Mouse (Mus musculus): ENCODE results near the gene Met. TPM values are rescaled to one million over a fixed set of nuclear protein-coding genes. Genes with fewer than 3 reads are reported as not detected.

The Met gene
- polyA plus RNA-seq, 1 experiment from 2014 or later = 5.4 TPM

DNA sequence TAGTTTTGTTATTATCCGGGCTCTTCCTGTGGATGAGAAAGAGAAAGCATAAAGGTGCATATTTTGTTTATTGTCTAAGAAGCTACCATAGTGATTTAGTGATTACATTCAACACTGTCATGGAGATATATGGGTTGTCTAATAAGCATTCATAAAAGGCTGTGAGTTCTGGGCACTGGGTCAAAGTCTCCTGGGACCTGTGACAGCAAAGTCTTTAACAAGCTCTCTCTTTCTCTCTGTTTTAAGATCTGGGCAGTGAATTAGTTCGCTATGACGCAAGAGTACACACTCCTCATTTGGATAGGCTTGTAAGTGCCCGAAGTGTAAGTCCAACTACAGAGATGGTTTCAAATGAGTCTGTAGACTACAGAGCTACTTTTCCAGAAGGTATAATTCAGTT lies 85.2 kb downstream of the Met start:
- DNase-seq (ENCODE audit: low spot score) (no peak), ATAC-seq (ENCODE audit: insufficient read depth, low FRiP score, low TSS enrichment) (no peak)
- H3K4me3 ChIP-seq (ENCODE audit: low read depth, low read length) = no peak overlapping the region
- 83% methylated on average over 4 of the region's 4 CpGs for WGBS
- no peaks in the 10 kb centered on the region for H3K9me3 ChIP-seq (ENCODE audit: control insufficient read depth, low read length)
- H3K4me2 ChIP-seq (ENCODE audit: low read depth) = no peak overlapping the region
- H3K9ac ChIP-seq (ENCODE audit: low read length) = no peak overlapping the region
- peaks cover 11% of the 10 kb centered on the region; the same call in 1 of the 2 replicates for H3K4me1 ChIP-seq (ENCODE audit: control insufficient read depth, insufficient read depth, low read length)
- no peaks in the 10 kb centered on the region for H3K27me3 ChIP-seq (ENCODE audit: control insufficient read depth, insufficient read depth, low read length)
- no peaks in the 10 kb centered on the region for H3K36me3 ChIP-seq (ENCODE audit: control insufficient read depth, insufficient read depth, low read length)
- no peak overlapping the region for H3K27ac ChIP-seq (ENCODE audit: low read depth, low read length)

DNA sequence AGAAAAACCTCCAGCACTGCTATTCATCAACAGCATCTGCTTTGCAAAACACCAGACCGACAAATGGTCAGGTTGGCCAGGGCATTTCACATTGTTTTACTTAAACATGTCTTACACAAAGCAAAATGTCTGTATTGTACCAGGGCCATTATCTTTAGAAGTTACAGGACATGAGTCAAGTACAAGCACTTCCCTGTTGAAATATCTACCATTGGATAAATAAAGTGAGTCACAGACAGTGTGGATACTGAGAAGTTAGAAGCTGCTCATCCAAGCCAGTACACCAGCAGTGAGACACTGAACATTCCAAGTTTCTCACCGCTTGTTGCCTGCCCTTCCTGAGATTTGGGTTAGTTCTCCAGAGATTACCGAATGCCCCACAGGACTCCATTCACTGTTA lies 86.0 kb downstream of the Met start:
- H3K9ac ChIP-seq (ENCODE audit: low read length) = no peak overlapping the region
- ATAC-seq (ENCODE audit: insufficient read depth, low FRiP score, low TSS enrichment) (no peak), DNase-seq (ENCODE audit: low spot score) (no peak)
- 83% methylated on average over 3 of the region's 3 CpGs for WGBS
- H3K4me1 ChIP-seq (ENCODE audit: control insufficient read depth, insufficient read depth, low read length) = peaks cover 11% of the 10 kb centered on the region; the same call in 1 of the 2 replicates
- H3K36me3 ChIP-seq (ENCODE audit: control insufficient read depth, insufficient read depth, low read length) = no peaks in the 10 kb centered on the region
- H3K4me3 ChIP-seq (ENCODE audit: low read depth, low read length) = no peak overlapping the region
- H3K27me3 ChIP-seq (ENCODE audit: control insufficient read depth, insufficient read depth, low read length) = no peaks in the 10 kb centered on the region
- H3K4me2 ChIP-seq (ENCODE audit: low read depth) = no peak overlapping the region
- H3K27ac ChIP-seq (ENCODE audit: low read depth, low read length) = no peak overlapping the region
- no peaks in the 10 kb centered on the region for H3K9me3 ChIP-seq (ENCODE audit: control insufficient read depth, low read length)

DNA sequence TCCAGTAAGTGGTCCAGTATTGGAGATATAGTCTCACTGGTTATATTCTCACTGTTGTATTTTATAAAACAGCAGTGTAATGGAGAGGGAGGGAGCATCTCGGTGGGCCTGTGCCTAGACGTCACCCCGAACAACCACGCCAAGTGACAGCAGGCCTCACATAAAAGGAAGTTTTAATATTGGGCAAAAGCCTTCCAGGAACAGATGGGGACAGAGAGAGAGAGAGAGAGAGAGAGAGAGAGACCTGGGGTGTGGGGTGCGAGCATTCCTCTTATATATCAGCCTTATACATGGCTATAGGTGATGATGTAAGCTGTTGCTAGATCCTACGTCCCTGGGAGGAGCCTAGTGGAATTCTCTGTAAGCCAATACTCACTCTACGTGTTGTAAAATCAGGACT lies 90.7 kb downstream of the Met start:
- no peak overlapping the region for H3K27ac ChIP-seq (ENCODE audit: low read depth, low read length)
- H3K4me1 ChIP-seq (ENCODE audit: control insufficient read depth, insufficient read depth, low read length) = no peaks in the 10 kb centered on the region
- 81% methylated on average over 7 of the region's 7 CpGs for WGBS
- ATAC-seq (ENCODE audit: insufficient read depth, low FRiP score, low TSS enrichment) (no peak), DNase-seq (ENCODE audit: low spot score) (no peak)
- H3K9ac ChIP-seq (ENCODE audit: low read length) = no peak overlapping the region
- no peaks in the 10 kb centered on the region for H3K27me3 ChIP-seq (ENCODE audit: control insufficient read depth, insufficient read depth, low read length)
- no peak overlapping the region for H3K4me2 ChIP-seq (ENCODE audit: low read depth)
- no peaks in the 10 kb centered on the region for H3K36me3 ChIP-seq (ENCODE audit: control insufficient read depth, insufficient read depth, low read length)
- H3K9me3 ChIP-seq (ENCODE audit: control insufficient read depth, low read length) = no peaks in the 10 kb centered on the region
- no peak overlapping the region for H3K4me3 ChIP-seq (ENCODE audit: low read depth, low read length)

- no peaks in the 10 kb centered on the region for H3K36me3 ChIP-seq (ENCODE audit: control insufficient read depth, insufficient read depth, low read length)
- H3K27me3 ChIP-seq (ENCODE audit: control insufficient read depth, insufficient read depth, low read length) = no peaks in the 10 kb centered on the region
- no peak overlapping the region for H3K27ac ChIP-seq (ENCODE audit: low read depth, low read length)
- ATAC-seq (ENCODE audit: insufficient read depth, low FRiP score, low TSS enrichment) = no peak
- H3K4me3 ChIP-seq (ENCODE audit: low read depth, low read length) = no peak overlapping the region
- no peak overlapping the region for H3K4me2 ChIP-seq (ENCODE audit: low read depth)
- no peaks in the 10 kb centered on the region for H3K9me3 ChIP-seq (ENCODE audit: control insufficient read depth, low read length)
- 37% methylated on average over 3 of the region's 3 CpGs for WGBS
- no peak for DNase-seq (ENCODE audit: low spot score)
- no peak overlapping the region for H3K9ac ChIP-seq (ENCODE audit: low read length)
- no peaks in the 10 kb centered on the region for H3K4me1 ChIP-seq (ENCODE audit: control insufficient read depth, insufficient read depth, low read length)
Measured at GRCm38 (mm10) chr6:17554757-17555156, 91.2 kb downstream of the Met start.

DNA sequence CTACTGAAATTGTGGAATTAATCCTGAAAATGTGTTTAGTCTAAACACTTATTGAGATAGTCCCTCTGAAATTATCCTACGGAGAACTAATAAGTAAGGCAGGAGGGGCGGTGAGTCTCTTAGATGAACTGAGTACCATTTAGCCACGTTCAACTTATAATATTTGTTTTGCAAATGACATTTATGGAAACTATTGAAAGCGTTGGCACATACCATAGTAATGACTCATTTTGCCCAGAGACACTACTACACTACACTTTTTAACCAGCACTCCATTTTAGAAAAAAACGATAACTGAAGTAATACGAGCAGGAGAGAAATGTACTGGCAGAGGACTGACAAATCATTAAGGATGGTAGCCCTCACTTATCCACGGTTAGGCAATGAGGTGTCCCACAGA lies 92.1 kb downstream of the Met start:
- Histone ChIP-seq H3K27me3 (ENCODE audit: control insufficient read depth, insufficient read depth, low read length) (no peaks in the 10 kb centered on the region), H3K27ac (ENCODE audit: low read depth, low read length) (no peak overlapping the region), H3K4me1 (ENCODE audit: control insufficient read depth, insufficient read depth, low read length) (no peaks in the 10 kb centered on the region), H3K9me3 (ENCODE audit: control insufficient read depth, low read length) (no peaks in the 10 kb centered on the region), H3K9ac (ENCODE audit: low read length) (no peak overlapping the region), H3K36me3 (ENCODE audit: control insufficient read depth, insufficient read depth, low read length) (no peaks in the 10 kb centered on the region), H3K4me2 (ENCODE audit: low read depth) (no peak overlapping the region), H3K4me3 (ENCODE audit: low read depth, low read length) (no peak overlapping the region)
- 87% methylated on average over 7 of the region's 7 CpGs for WGBS
- ATAC-seq (ENCODE audit: insufficient read depth, low FRiP score, low TSS enrichment) = no peak
- DNase-seq (ENCODE audit: low spot score) = no peak

DNA sequence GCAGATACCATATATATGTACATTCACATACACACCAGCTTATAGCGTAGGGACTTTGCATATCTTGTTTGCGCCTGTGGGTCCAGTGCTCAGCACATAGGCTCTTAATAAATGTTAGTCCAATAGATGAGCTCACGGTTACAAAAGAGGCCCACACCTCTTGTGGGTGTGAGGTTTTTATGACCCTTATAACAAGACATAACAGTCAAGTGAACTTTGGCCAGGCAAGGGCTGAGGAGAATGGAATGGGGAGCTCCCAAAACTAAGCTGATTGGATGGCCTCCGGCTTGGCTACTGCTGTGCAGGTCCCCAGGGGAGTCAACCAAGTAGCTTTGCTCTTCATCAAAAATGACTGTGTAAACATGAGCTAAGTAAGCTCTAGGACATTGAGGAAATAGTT lies 96.1 kb downstream of the Met start:
- H3K27ac ChIP-seq (ENCODE audit: low read depth, low read length) = no peak overlapping the region
- no peak overlapping the region for H3K4me3 ChIP-seq (ENCODE audit: low read depth, low read length)
- no peaks in the 10 kb centered on the region for H3K36me3 ChIP-seq (ENCODE audit: control insufficient read depth, insufficient read depth, low read length)
- DNase-seq (ENCODE audit: low spot score) (no peak), ATAC-seq (ENCODE audit: insufficient read depth, low FRiP score, low TSS enrichment) (no peak)
- H3K9me3 ChIP-seq (ENCODE audit: control insufficient read depth, low read length) = no peaks in the 10 kb centered on the region
- 86% methylated on average over 4 of the region's 4 CpGs for WGBS
- 0 out of 2 replicates have a peak, but pooled peaks cover 2% of the 10 kb centered on the region for H3K4me1 ChIP-seq (ENCODE audit: control insufficient read depth, insufficient read depth, low read length)
- H3K4me2 ChIP-seq (ENCODE audit: low read depth) = no peak overlapping the region
- H3K27me3 ChIP-seq (ENCODE audit: control insufficient read depth, insufficient read depth, low read length) = no peaks in the 10 kb centered on the region
- no peak overlapping the region for H3K9ac ChIP-seq (ENCODE audit: low read length)

DNA sequence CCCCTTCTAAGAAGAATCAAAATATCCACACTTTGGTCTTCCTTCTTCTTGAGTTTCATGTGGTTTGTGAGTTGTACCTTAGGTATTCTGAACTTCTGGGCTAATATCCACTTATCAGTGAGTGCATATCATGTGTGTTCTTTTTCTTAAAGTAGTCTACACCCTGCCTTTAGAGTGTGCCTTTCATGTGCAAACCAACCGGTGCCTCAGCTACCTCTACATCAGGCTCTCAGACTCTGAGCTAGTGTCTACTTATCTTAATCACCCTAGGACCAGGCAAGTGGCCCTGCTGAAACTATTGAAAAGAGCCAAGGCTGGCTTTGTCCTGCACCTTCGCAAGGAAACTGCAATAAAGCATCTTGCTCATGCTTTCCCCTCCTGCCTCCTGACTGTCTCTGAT lies 97.7 kb downstream of the Met start:
- ATAC-seq (ENCODE audit: insufficient read depth, low FRiP score, low TSS enrichment) (no peak), DNase-seq (ENCODE audit: low spot score) (no peak)
- Histone ChIP-seq H3K9me3 (ENCODE audit: control insufficient read depth, low read length) (no peaks in the 10 kb centered on the region), H3K36me3 (ENCODE audit: control insufficient read depth, insufficient read depth, low read length) (no peaks in the 10 kb centered on the region), H3K9ac (ENCODE audit: low read length) (no peak overlapping the region), H3K27me3 (ENCODE audit: control insufficient read depth, insufficient read depth, low read length) (no peaks in the 10 kb centered on the region), H3K4me3 (ENCODE audit: low read depth, low read length) (no peak overlapping the region), H3K4me2 (ENCODE audit: low read depth) (no peak overlapping the region), H3K4me1 (ENCODE audit: control insufficient read depth, insufficient read depth, low read length) (0 out of 2 replicates have a peak, but pooled peaks cover 2% of the 10 kb centered on the region), H3K27ac (ENCODE audit: low read depth, low read length) (no peak overlapping the region)
- WGBS = 30% methylated on average over 2 of the region's 2 CpGs

DNA sequence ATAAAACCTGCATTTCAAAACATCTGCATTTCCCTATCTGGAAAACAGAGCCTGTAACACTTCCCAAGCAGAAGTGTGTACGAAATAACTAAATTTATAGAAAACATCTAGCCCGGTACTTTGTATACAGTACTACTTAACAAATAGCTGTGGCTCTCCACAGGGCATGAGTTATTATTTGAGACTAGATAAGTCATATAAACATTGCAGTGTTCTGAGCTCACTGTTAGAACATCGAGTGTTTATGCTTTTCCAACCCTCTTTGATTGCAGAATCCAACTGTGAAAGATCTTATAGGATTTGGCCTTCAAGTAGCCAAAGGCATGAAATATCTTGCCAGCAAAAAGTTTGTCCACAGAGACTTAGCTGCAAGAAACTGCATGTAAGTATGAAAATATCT lies 98.3 kb downstream of the Met start:
- Histone ChIP-seq H3K4me3 (ENCODE audit: low read depth, low read length) (no peak overlapping the region), H3K27ac (ENCODE audit: low read depth, low read length) (no peak overlapping the region), H3K36me3 (ENCODE audit: control insufficient read depth, insufficient read depth, low read length) (no peaks in the 10 kb centered on the region), H3K9me3 (ENCODE audit: control insufficient read depth, low read length) (no peaks in the 10 kb centered on the region), H3K27me3 (ENCODE audit: control insufficient read depth, insufficient read depth, low read length) (no peaks in the 10 kb centered on the region), H3K9ac (ENCODE audit: low read length) (no peak overlapping the region), H3K4me1 (ENCODE audit: control insufficient read depth, insufficient read depth, low read length) (0 out of 2 replicates have a peak, but pooled peaks cover 2% of the 10 kb centered on the region), H3K4me2 (ENCODE audit: low read depth) (no peak overlapping the region)
- ATAC-seq (ENCODE audit: insufficient read depth, low FRiP score, low TSS enrichment) = no peak
- DNase-seq (ENCODE audit: low spot score) = no peak
- 59% methylated on average over 3 of the region's 3 CpGs for WGBS

GRCm38 (mm10) chr6:17562472-17563088 lies 99.0 kb downstream of the Met start:
- DNase-seq (ENCODE audit: low spot score) (peak; percentile 21), ATAC-seq (ENCODE audit: insufficient read depth, low FRiP score, low TSS enrichment) (peak; percentile 53; the same call in 1 of the 2 replicates)
- 10% methylated on average over 10 of the region's 10 CpGs for WGBS
- Histone ChIP-seq H3K9me3 (ENCODE audit: control insufficient read depth, low read length) (no peaks in the 10 kb centered on the region), H3K4me3 (ENCODE audit: low read depth, low read length) (no peak overlapping the region), H3K4me1 (ENCODE audit: control insufficient read depth, insufficient read depth, low read length) (0 out of 2 replicates have a peak, but pooled peaks cover 2% of the 10 kb centered on the region), H3K27ac (ENCODE audit: low read depth, low read length) (no peak overlapping the region), H3K27me3 (ENCODE audit: control insufficient read depth, insufficient read depth, low read length) (no peaks in the 10 kb centered on the region), H3K4me2 (ENCODE audit: low read depth) (no peak overlapping the region), H3K36me3 (ENCODE audit: control insufficient read depth, insufficient read depth, low read length) (no peaks in the 10 kb centered on the region), H3K9ac (ENCODE audit: low read length) (no peak overlapping the region)
